In the genomic region with DNA sequence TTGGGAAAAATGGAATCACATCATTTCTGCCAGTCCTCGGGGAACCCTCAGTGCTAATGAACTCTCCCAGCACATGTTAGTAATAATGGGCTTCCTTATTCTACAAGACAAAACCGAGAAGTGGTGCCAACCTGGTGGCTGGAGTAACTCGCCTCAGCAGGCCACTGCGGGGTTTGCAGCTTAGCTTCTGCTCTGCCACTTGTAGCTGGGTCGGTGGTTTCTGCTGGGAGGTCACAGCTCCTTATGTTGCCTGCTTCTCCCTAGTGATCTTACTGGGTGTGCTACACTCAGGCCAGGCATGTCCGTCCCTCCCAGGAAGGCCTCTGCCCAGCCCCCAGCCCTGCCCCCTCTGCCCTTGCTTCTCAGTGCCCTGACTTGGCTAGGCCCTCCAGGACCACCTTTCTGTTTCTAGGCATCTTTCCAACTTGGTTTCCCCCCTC, we compare ENCODE assay signal across 8 mouse cellular contexts.
DNase-seq lines count a peak whose midpoint lies in the region; ATAC-seq lines count a peak whose summit lies in the region.

No protein-coding gene starts in this region.

- H3K27ac ChIP-seq in hindbrain, embryonic 16.5 days (ENCODE audit: low read depth, low read length), result peak overlapping the region; percentile 64
- peak overlapping the region; percentile 75 for H3K27ac ChIP-seq in midbrain, embryonic 13.5 days

- peak; percentile 94 for ATAC-seq in hindbrain, embryonic 16.5 days
- peak; percentile 92 for ATAC-seq in midbrain, embryonic 13.5 days
- ATAC-seq in inflammation-experienced regulatory T-cells, adult 6 months, result no peak
- ATAC-seq in megakaryocyte, adult 5-6 weeks (ENCODE audit: poor library complexity, severe bottlenecking), result no peak; the same call in 1 of the 2 replicates

- no peaks in the 10 kb centered on the region for H3K36me3 ChIP-seq in hindbrain, embryonic 16.5 days (ENCODE audit: control insufficient read depth, insufficient read depth, low read length)
- H3K36me3 ChIP-seq in midbrain, embryonic 13.5 days, result no peaks in the 10 kb centered on the region

- no peaks in the 10 kb centered on the region for H3K27me3 ChIP-seq in hindbrain, embryonic 16.5 days (replicated peaks; ENCODE audit: control insufficient read depth, insufficient read depth, low read length)
- no peaks in the 10 kb centered on the region for H3K27me3 ChIP-seq in midbrain, embryonic 13.5 days

- no peak overlapping the region for H3K9ac ChIP-seq in hindbrain, embryonic 16.5 days (ENCODE audit: low read depth, low read length)
- H3K9ac ChIP-seq in midbrain, embryonic 13.5 days (replicated peaks), result no peak overlapping the region

- no peaks in the 10 kb centered on the region for H3K9me3 ChIP-seq in hindbrain, embryonic 16.5 days (ENCODE audit: control insufficient read depth, low read length)
- no peaks in the 10 kb centered on the region for H3K9me3 ChIP-seq in midbrain, embryonic 13.5 days

- H3K4me1 ChIP-seq in hindbrain, embryonic 16.5 days (ENCODE audit: control insufficient read depth, insufficient read depth, low read depth, low read length), result peaks cover 14% of the 10 kb centered on the region
- peaks cover 37% of the 10 kb centered on the region for H3K4me1 ChIP-seq in midbrain, embryonic 13.5 days (replicated peaks)

- peak; percentile 11 to 24 for DNase-seq in frontal cortex, adult 2 months (ENCODE audit: extremely low spot score in 1 of 2, low spot score in 1 of 2)
- no peak for DNase-seq in frontal cortex, postnatal 25 days (ENCODE audit: low spot score in 2 of 2)
- DNase-seq in testis, postnatal 10 days (ENCODE audit: low spot score), result peak; percentile 42
- DNase-seq in testis, postnatal 14 days (ENCODE audit: low spot score), result no peak

- WGBS in hindbrain, embryonic 16.5 days, result 10% methylated on average over 6 of the region's 6 CpGs
- WGBS in midbrain, embryonic 13.5 days, result 4% methylated on average over 6 of the region's 6 CpGs

- H3K4me2 ChIP-seq in hindbrain, embryonic 16.5 days (ENCODE audit: low read length), result no peak overlapping the region
- no peak overlapping the region; the same call in 1 of the 2 replicates for H3K4me2 ChIP-seq in midbrain, embryonic 13.5 days (replicated peaks)

- H3K4me3 ChIP-seq in hindbrain, embryonic 16.5 days (ENCODE audit: low read length), result no peak overlapping the region
- no peak overlapping the region for H3K4me3 ChIP-seq in midbrain, embryonic 13.5 days (replicated peaks)

Comparison
In these comparisons a context has a peak if more than half of its experiments do, and no peak if none do; other contexts are left out.
1. DNase-seq: peak in frontal cortex, adult 2 months (2 of 2) and testis, postnatal 10 days (single experiment); none in frontal cortex, postnatal 25 days (0 of 2) and testis, postnatal 14 days (single experiment).
2. ATAC-seq: peak in hindbrain, embryonic 16.5 days (single experiment) and midbrain, embryonic 13.5 days (single experiment); none in inflammation-experienced regulatory T-cells, adult 6 months (single experiment) and megakaryocyte, adult 5-6 weeks (single experiment).